Mouse (Mus musculus) heart, embryonic 16.5 days (tissue): ENCODE measurements around the gene Atf7ip. TPM values are rescaled to one million over a fixed set of nuclear protein-coding genes. Genes with fewer than 3 reads are reported as not detected.

Source experiments
- ATAC-seq: fragments of 200-750 bp; cut with Nextera tagmentation; replicated peaks from 2 replicates; pipeline ENCODE4 v1.8.0; 2017; ENCODE audit warnings: moderate number of reproducible peaks; ENCODE audit not compliant: insufficient read depth, low FRiP score; ENCODE audit errors: extremely low read depth
- H3K27ac ChIP-seq: fragments of 300-500 bp; sonication (generic); 2 replicates; pipeline ENCODE4 v1.5.1; 2014; ENCODE audit warnings: mild to moderate bottlenecking, low read length, control low read depth, moderate library complexity
- H3K27me3 ChIP-seq: fragments of 300-500 bp; sonication (generic); 2 replicates; pipeline ENCODE4 v1.6.1; 2014; ENCODE audit warnings: low read length, mixed read lengths; ENCODE audit not compliant: control insufficient read depth, insufficient read depth
- H3K36me3 ChIP-seq: fragments of 300-500 bp; sonication (generic); 2 replicates; pipeline ENCODE4 v1.6.1; 2014; ENCODE audit not compliant: control insufficient read depth, insufficient read depth
- H3K4me1 ChIP-seq: fragments of 300-500 bp; sonication (generic); 2 replicates; pipeline ENCODE4 v1.6.1; 2014; ENCODE audit warnings: low read length, mixed read lengths; ENCODE audit not compliant: control insufficient read depth, insufficient read depth
- H3K4me2 ChIP-seq: fragments of 300-500 bp; sonication (generic); 2 replicates; pipeline ENCODE4 v1.6.1; 2014; ENCODE audit warnings: low read depth, mild to moderate bottlenecking, control low read depth, low read length
- H3K4me3 ChIP-seq: fragments of 300-500 bp; sonication (generic); 2 replicates; pipeline ENCODE4 v1.5.1; 2014; ENCODE audit warnings: mild to moderate bottlenecking, control low read depth, low read length
- H3K9ac ChIP-seq: fragments of 300-500 bp; sonication (generic); 2 replicates; pipeline ENCODE4 v1.6.1; 2014; ENCODE audit warnings: low read length, control low read depth
- H3K9me3 ChIP-seq: fragments of 300-500 bp; sonication (generic); replicated peaks from 2 replicates; pipeline ENCODE4 v1.6.1; 2016; ENCODE audit warnings: low read length; ENCODE audit not compliant: control insufficient read depth
- WGBS: fragments of 180-500 bp; shearing (Covaris S2); extraction: QIAGEN DNeasy Blood & Tissue Kit; methylation state at CpG from one replicate; pipeline ENCODE4 v1.1.7; 2014; 5-methylcytosine and 5-hydroxymethylcytosine counted together
- polyA plus RNA-seq: library from polyadenylated mRNA; unstranded; fragments of >200 nt; fragmentation: Nextera tagmentation; extraction: Ambion mirVana; gene quantifications from 2 replicates; pipeline ENCODE4 v1.2.1, GENCODE M21; 2015

The Atf7ip gene
- polyA plus RNA-seq, 1 experiment from 2014 or later: 31.4 TPM

DNA sequence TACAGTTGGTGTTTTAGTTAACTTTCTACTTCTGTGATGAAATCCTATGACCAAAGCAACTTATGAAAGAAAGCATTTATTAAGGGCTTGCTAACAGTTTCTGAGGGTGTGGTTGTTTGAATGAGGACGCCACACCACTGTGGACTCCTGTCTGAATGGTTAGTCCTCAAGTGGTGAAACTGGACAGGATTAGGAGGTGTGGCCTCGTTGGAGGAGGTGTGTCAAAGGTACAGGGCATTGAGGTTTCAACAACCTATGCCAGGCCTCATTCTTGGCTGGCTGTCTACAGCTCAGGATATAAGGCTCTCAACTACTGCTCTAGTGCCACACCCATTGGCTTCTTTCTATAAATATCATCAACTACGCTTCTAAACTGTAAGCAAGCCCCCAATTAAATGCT, 6.4 kb downstream of the Atf7ip start:
- WGBS: 70% methylated on average over 3 of the region's 3 CpGs
- no peak for ATAC-seq

DNA sequence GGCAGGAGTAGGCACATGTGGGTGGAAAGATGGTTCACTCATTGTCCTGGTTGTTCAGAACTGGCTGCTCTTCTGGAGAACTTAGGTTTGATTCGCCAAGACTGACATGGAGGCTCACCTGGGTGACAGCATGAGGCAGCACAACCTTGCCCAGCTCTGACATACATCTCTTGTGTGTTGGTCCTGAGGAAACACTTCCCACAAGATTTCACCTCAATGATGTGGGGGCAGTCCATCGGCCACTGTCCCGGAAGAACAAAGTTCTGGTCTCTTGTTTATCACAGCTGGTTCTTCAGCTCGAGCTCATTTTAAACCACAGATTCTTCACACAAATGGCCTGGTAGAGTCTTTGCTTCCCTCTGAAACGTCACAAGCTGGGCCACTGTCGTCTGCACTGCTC, 10.7 kb downstream of the Atf7ip start:
- H3K27ac ChIP-seq: no peak overlapping the region
- no peaks in the 10 kb centered on the region for H3K27me3 ChIP-seq
- 84% methylated on average over 6 of the region's 6 CpGs for WGBS
- no peak for ATAC-seq
- no peaks in the 10 kb centered on the region for H3K36me3 ChIP-seq
- H3K4me3 ChIP-seq: no peak overlapping the region
- peaks cover 8% of the 10 kb centered on the region for H3K9me3 ChIP-seq
- peaks cover 4% of the 10 kb centered on the region for H3K4me1 ChIP-seq
- H3K4me2 ChIP-seq: no peak overlapping the region
- H3K9ac ChIP-seq: no peak overlapping the region

More for the DNA sequence above, 6.4 kb downstream of the Atf7ip start:
- Histone ChIP-seq H3K36me3 (no peaks in the 10 kb centered on the region), H3K4me3 (no peak overlapping the region), H3K9ac (no peak overlapping the region), H3K4me1 (no peaks in the 10 kb centered on the region), H3K27ac (no peak overlapping the region), H3K27me3 (no peaks in the 10 kb centered on the region), H3K9me3 (peaks cover 12% of the 10 kb centered on the region), H3K4me2 (no peak overlapping the region)

DNA sequence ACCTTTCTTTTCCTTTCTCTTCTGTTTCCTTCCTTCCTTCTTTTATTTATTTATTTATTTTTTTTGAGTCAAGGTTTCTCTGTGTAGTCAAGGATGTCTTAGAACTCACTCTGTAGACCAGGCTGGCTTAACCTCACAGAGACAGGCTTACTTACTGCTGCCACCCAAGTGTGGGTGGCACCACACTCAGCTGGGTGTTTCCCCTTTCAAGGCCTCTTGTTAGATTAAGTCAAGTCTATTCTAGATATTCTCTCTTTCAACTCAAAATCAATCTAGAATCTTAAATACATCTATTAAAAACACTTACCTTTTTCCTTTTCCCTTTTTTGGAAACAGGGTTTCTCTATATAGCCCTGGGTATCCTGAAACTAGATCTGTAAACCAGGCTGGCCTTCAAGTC, 11.3 kb downstream of the Atf7ip start:
- no peak for ATAC-seq
- peaks cover 8% of the 10 kb centered on the region for H3K9me3 ChIP-seq
- no peak overlapping the region for H3K27ac ChIP-seq
- no peaks in the 10 kb centered on the region for H3K36me3 ChIP-seq
- H3K4me2 ChIP-seq: no peak overlapping the region
- no peak overlapping the region for H3K9ac ChIP-seq
- H3K4me3 ChIP-seq: no peak overlapping the region
- H3K27me3 ChIP-seq: no peaks in the 10 kb centered on the region
- peaks cover 6% of the 10 kb centered on the region for H3K4me1 ChIP-seq

DNA sequence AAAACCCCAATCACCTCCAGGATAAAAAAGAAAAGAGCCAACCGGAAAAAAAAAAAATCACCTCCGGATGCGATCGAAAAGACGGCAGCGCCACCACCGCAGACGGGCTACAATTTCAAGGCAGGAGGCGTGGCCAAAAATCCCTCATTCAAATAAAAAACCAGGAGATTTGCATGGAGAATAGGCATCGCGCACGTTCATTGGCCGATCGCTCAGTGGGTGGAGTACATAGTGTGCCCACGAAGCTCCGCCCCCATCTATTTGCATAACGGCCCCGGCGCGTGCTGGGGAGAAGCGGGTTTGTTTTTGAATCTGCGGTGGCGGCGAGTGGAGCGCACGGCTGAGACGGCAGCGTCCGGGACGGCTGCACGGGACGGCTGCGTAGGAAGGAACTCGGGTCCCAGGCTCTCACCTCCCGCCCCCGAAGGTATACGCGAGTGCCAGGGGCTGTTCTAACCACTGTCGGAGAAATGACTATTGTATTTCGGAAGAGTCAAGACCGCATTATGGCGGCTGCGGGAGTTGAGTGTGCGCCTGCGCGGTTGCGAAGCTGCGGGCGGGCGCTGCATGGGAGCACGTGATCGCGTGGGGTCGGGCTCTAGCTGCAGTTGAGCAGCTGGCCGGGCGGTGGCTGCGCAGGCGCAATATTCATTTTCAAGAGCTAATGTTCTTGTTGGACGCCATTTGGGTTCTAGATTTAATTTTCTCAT, 12.7 kb downstream of the Atf7ip start:
- H3K9me3 ChIP-seq: peaks cover 8% of the 10 kb centered on the region
- WGBS: under 1% methylated on average over 59 of the region's 59 CpGs
- peak overlapping the region; percentile 97 for H3K27ac ChIP-seq
- peaks cover 8% of the 10 kb centered on the region for H3K4me1 ChIP-seq
- peak overlapping the region; percentile 78 for H3K9ac ChIP-seq
- peak; percentile 97 for ATAC-seq
- H3K4me3 ChIP-seq: peak overlapping the region; percentile 71
- no peaks in the 10 kb centered on the region for H3K27me3 ChIP-seq
- H3K4me2 ChIP-seq: peak overlapping the region; percentile 58
- no peaks in the 10 kb centered on the region for H3K36me3 ChIP-seq

DNA sequence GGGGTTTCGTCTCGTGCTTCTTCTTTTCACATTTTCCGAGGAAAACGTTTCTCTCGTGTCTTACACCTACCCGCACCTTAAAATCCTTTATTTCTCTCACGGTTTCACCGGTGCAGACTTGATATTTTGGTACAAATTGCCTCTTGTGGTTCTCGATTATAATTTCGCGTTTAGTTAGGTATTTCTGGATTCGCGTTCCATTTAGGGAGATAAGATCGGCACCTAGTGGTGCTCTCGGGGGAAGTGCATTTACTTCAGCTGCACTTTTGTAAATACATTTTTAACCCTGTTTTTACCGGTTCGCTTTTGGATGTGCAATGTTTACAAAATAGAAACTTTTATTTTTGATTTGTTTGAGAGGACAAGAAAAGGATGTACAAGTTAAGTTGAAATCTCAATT, 13.3 kb downstream of the Atf7ip start:
- peak overlapping the region; percentile 58 for H3K4me2 ChIP-seq
- peaks cover 3% of the 10 kb centered on the region for H3K9me3 ChIP-seq
- H3K9ac ChIP-seq: peak overlapping the region; percentile 78
- no peak for ATAC-seq
- peaks cover 8% of the 10 kb centered on the region for H3K4me1 ChIP-seq
- peak overlapping the region; percentile 71 for H3K4me3 ChIP-seq
- no peaks in the 10 kb centered on the region for H3K27me3 ChIP-seq
- H3K27ac ChIP-seq: peak overlapping the region; percentile 97
- 1% methylated on average over 17 of the region's 17 CpGs for WGBS
- no peaks in the 10 kb centered on the region for H3K36me3 ChIP-seq

DNA sequence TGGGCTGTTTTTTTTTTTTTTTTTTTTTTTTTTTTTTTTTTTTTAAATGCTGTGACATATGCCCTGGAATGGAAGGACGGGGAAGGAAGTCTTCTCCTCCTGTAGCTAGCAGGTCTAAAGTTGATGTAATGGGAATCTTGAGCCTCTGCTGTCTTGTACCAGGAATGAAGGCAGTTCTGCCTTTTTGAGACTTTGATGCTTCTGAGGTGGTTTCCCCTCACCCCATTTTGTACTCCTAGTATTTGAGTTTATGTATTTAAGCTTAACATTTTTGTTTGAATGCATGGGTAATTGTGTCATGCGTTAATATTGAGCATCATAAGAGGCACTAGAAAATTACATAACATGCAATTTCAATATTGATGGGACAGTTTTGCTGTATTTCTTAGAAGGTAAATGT, 14.4 kb downstream of the Atf7ip start:
- no peak for ATAC-seq
- H3K36me3 ChIP-seq: peaks cover 8% of the 10 kb centered on the region; the same call in 1 of the 2 replicates
- H3K4me1 ChIP-seq: peaks cover 11% of the 10 kb centered on the region
- H3K9ac ChIP-seq: no peak overlapping the region
- no peaks in the 10 kb centered on the region for H3K27me3 ChIP-seq
- no peak overlapping the region for H3K27ac ChIP-seq
- WGBS: 59% methylated on average over 2 of the region's 2 CpGs
- H3K4me2 ChIP-seq: peak overlapping the region; percentile 53
- H3K9me3 ChIP-seq: no peaks in the 10 kb centered on the region
- peak overlapping the region; percentile 32 for H3K4me3 ChIP-seq

DNA sequence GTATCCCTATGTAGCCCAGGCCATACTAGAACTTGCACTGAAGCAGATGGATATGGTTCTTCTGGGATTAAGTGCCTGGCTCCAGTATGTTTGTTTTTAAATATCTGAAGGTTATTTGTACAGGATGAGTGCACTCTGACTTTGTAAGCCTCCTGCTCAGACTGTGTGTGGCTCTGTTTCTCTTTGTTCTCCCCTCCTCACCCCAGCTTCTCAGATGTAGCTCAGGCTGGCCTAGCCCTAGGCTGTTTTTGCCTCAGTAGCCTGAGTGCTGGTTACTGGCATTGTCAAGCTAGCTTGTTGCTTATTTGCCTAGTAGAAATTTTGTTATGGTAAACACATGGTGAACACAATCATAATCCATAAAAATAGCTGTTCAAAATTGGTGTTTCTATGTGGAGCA, 15.7 kb downstream of the Atf7ip start:
- peak overlapping the region; percentile 14; the same call in 1 of the 2 replicates for H3K4me2 ChIP-seq
- peaks cover 11% of the 10 kb centered on the region for H3K4me1 ChIP-seq
- no peak for ATAC-seq
- peak overlapping the region; percentile 40; the same call in 1 of the 2 replicates for H3K27ac ChIP-seq
- H3K9ac ChIP-seq: no peak overlapping the region
- H3K36me3 ChIP-seq: peaks cover 15% of the 10 kb centered on the region; the same call in 1 of the 2 replicates
- no peak overlapping the region for H3K4me3 ChIP-seq
- H3K27me3 ChIP-seq: no peaks in the 10 kb centered on the region
- peaks cover 2% of the 10 kb centered on the region for H3K9me3 ChIP-seq

DNA sequence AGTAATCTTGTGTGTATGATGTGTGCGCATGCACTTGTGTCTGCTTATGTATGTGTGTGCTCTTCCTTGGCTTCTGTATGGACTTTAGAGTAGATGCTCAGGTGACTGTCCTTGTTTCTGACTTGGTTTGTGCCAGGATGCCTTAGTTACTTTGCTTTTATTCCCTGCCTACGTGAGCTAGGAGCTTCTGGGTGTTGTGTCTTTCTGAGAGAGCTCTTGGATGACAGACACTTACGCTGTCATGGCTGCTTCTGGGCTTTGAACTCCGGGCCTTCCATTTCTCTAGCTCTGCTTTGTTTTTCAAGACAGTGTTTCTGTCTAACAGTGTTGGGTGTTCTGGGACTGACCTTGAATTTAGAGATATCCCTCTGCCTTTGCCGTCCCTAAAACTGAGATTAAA, 16.7 kb downstream of the Atf7ip start:
- ATAC-seq: no peak
- 66% methylated on average over 5 of the region's 5 CpGs for WGBS
- no peak overlapping the region for H3K4me3 ChIP-seq
- H3K27me3 ChIP-seq: no peaks in the 10 kb centered on the region
- H3K9ac ChIP-seq: no peak overlapping the region
- peaks cover 3% of the 10 kb centered on the region for H3K9me3 ChIP-seq
- H3K4me1 ChIP-seq: peaks cover 11% of the 10 kb centered on the region
- peaks cover 15% of the 10 kb centered on the region; the same call in 1 of the 2 replicates for H3K36me3 ChIP-seq
- peak overlapping the region; percentile 44 for H3K27ac ChIP-seq
- peak overlapping the region; percentile 5; the same call in 1 of the 2 replicates for H3K4me2 ChIP-seq

DNA sequence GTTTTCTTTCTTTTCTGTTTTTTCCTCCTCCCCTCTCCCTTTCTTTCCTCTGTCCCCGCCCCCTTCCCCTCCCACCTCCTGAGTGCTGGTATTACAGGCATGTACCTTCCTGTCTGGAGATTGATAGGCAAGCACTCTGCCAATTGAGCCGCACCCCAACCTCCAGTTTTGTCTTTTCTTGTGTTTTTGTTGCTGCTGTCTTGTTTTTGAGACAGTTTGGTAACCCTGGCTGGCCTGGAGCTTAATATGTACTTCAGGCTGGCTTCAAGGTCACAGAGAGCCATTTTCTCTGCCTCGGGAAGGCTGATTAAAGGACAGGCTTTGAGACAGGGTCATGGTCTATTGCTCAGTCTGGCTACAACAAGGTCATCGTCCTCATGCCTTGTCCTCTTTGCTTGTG, 18.8 kb downstream of the Atf7ip start:
- Histone ChIP-seq H3K9ac (no peak overlapping the region), H3K4me2 (no peak overlapping the region), H3K4me3 (no peak overlapping the region), H3K4me1 (peaks cover 18% of the 10 kb centered on the region), H3K36me3 (peaks cover 15% of the 10 kb centered on the region; the same call in 1 of the 2 replicates), H3K27me3 (no peaks in the 10 kb centered on the region), H3K27ac (peak overlapping the region; percentile 62), H3K9me3 (peaks cover 3% of the 10 kb centered on the region)
- 68% methylated on average over 4 of the region's 4 CpGs for WGBS
- ATAC-seq: no peak
